Mouse (Mus musculus): ENCODE measurements around the gene Bpi. TPM values are rescaled to one million over a fixed set of nuclear protein-coding genes. Genes with fewer than 3 reads are reported as not detected.
A peak's percentile ranks its signal among the peaks of the same experiment; 100 is the strongest.

The Bpi gene
- polyA plus RNA-seq, 1 experiment from 2014 or later: not detected

GRCm38 (mm10) chr2:158241126-158241738 lies 16.7 kb upstream of the Bpi start:
- 73% methylated on average over 5 of the region's 5 CpGs for WGBS
- Histone ChIP-seq H3K9ac (no peak overlapping the region), H3K4me3 (ENCODE audit: low read depth, low read length) (no peak overlapping the region), H3K9me3 (ENCODE audit: low read depth, low read length) (no peaks in the 10 kb centered on the region), H3K27ac (ENCODE audit: low read depth) (no peak overlapping the region), H3K4me1 (ENCODE audit: insufficient read depth) (peaks cover 4% of the 10 kb centered on the region; the same call in 1 of the 2 replicates), H3K4me2 (no peak overlapping the region), H3K27me3 (ENCODE audit: insufficient read depth, low read length) (no peaks in the 10 kb centered on the region), H3K36me3 (ENCODE audit: insufficient read depth) (no peaks in the 10 kb centered on the region)
- ATAC-seq (ENCODE audit: insufficient read depth) (no peak), DNase-seq (no peak)
- TF ChIP-seq CTCF (IDR thresholded peaks at IDR 0.05; ENCODE audit: low read depth): no peak

- H3K4me1 ChIP-seq (ENCODE audit: insufficient read depth): peaks cover 4% of the 10 kb centered on the region; the same call in 1 of the 2 replicates
- H3K9me3 ChIP-seq (ENCODE audit: low read depth, low read length): no peaks in the 10 kb centered on the region
- no peaks in the 10 kb centered on the region for H3K36me3 ChIP-seq (ENCODE audit: insufficient read depth)
- no peak overlapping the region for H3K4me2 ChIP-seq
- no peaks in the 10 kb centered on the region for H3K27me3 ChIP-seq (ENCODE audit: insufficient read depth, low read length)
- H3K27ac ChIP-seq (ENCODE audit: low read depth): no peak overlapping the region; the same call in 1 of the 2 replicates
- TF ChIP-seq CTCF (IDR thresholded peaks at IDR 0.05; ENCODE audit: low read depth): no peak
- ATAC-seq (ENCODE audit: insufficient read depth) (peak; percentile 23; the same call in 1 of the 2 replicates), DNase-seq (peak; percentile 70)
- no peak overlapping the region for H3K4me3 ChIP-seq (ENCODE audit: low read depth, low read length)
- no peak overlapping the region for H3K9ac ChIP-seq
- WGBS: 77% methylated on average over 18 of the region's 18 CpGs
Measured at GRCm38 (mm10) chr2:158242170-158242896, 15.6 kb upstream of the Bpi start.

GRCm38 (mm10) chr2:158243129-158243870 lies 14.6 kb upstream of the Bpi start:
- Histone ChIP-seq H3K27me3 (ENCODE audit: insufficient read depth, low read length) (no peaks in the 10 kb centered on the region), H3K4me1 (ENCODE audit: insufficient read depth) (peaks cover 5% of the 10 kb centered on the region; the same call in 1 of the 2 replicates), H3K4me3 (ENCODE audit: low read depth, low read length) (no peak overlapping the region), H3K9ac (no peak overlapping the region), H3K27ac (ENCODE audit: low read depth) (peak overlapping the region; percentile 18; the same call in 1 of the 2 replicates), H3K4me2 (no peak overlapping the region), H3K9me3 (ENCODE audit: low read depth, low read length) (no peaks in the 10 kb centered on the region), H3K36me3 (ENCODE audit: insufficient read depth) (no peaks in the 10 kb centered on the region)
- ATAC-seq (ENCODE audit: insufficient read depth): peak; percentile 43; the same call in 1 of the 2 replicates
- DNase-seq: peak; percentile 63
- no peak for TF ChIP-seq CTCF (IDR thresholded peaks at IDR 0.05; ENCODE audit: low read depth)
- WGBS: 63% methylated on average over 18 of the region's 18 CpGs

- H3K4me1 ChIP-seq (ENCODE audit: insufficient read depth): peaks cover 7% of the 10 kb centered on the region; the same call in 1 of the 2 replicates
- no peak overlapping the region for H3K4me2 ChIP-seq
- no peak overlapping the region for H3K4me3 ChIP-seq (ENCODE audit: low read depth, low read length)
- no peak for ATAC-seq (ENCODE audit: insufficient read depth)
- no peaks in the 10 kb centered on the region for H3K27me3 ChIP-seq (ENCODE audit: insufficient read depth, low read length)
- H3K9ac ChIP-seq: no peak overlapping the region
- peak; percentile 5 for DNase-seq
- no peaks in the 10 kb centered on the region for H3K9me3 ChIP-seq (ENCODE audit: low read depth, low read length)
- no peak for TF ChIP-seq CTCF (IDR thresholded peaks at IDR 0.05; ENCODE audit: low read depth)
- H3K36me3 ChIP-seq (ENCODE audit: insufficient read depth): no peaks in the 10 kb centered on the region
- 69% methylated on average over 4 of the region's 4 CpGs for WGBS
- H3K27ac ChIP-seq (ENCODE audit: low read depth): no peak overlapping the region
Measured at GRCm38 (mm10) chr2:158245072-158245817, 12.6 kb upstream of the Bpi start.

GRCm38 (mm10) chr2:158247852-158248251 lies 10.0 kb upstream of the Bpi start:
- no peak overlapping the region for H3K4me2 ChIP-seq
- no peak overlapping the region for H3K27ac ChIP-seq (ENCODE audit: low read depth)
- no peak overlapping the region for H3K9ac ChIP-seq
- H3K4me1 ChIP-seq (ENCODE audit: insufficient read depth): peaks cover 7% of the 10 kb centered on the region; the same call in 1 of the 2 replicates
- H3K36me3 ChIP-seq (ENCODE audit: insufficient read depth): no peaks in the 10 kb centered on the region
- DNase-seq (no peak), ATAC-seq (ENCODE audit: insufficient read depth) (no peak)
- H3K27me3 ChIP-seq (ENCODE audit: insufficient read depth, low read length): no peaks in the 10 kb centered on the region
- 69% methylated on average over 6 of the region's 6 CpGs for WGBS
- no peaks in the 10 kb centered on the region for H3K9me3 ChIP-seq (ENCODE audit: low read depth, low read length)
- no peak overlapping the region for H3K4me3 ChIP-seq (ENCODE audit: low read depth, low read length)
- no peak for TF ChIP-seq CTCF (IDR thresholded peaks at IDR 0.05; ENCODE audit: low read depth)

- no peak overlapping the region for H3K4me3 ChIP-seq (ENCODE audit: low read depth, low read length)
- no peaks in the 10 kb centered on the region for H3K27me3 ChIP-seq (ENCODE audit: insufficient read depth, low read length)
- 15% methylated on average over 7 of the region's 7 CpGs for WGBS
- ATAC-seq (ENCODE audit: insufficient read depth) (peak; percentile 62; the same call in 1 of the 2 replicates), DNase-seq (peak; percentile 72)
- H3K4me2 ChIP-seq: no peak overlapping the region
- peaks cover 7% of the 10 kb centered on the region; the same call in 1 of the 2 replicates for H3K4me1 ChIP-seq (ENCODE audit: insufficient read depth)
- H3K9ac ChIP-seq: no peak overlapping the region
- no peaks in the 10 kb centered on the region for H3K9me3 ChIP-seq (ENCODE audit: low read depth, low read length)
- TF ChIP-seq CTCF (IDR thresholded peaks at IDR 0.05; ENCODE audit: low read depth): no peak
- H3K36me3 ChIP-seq (ENCODE audit: insufficient read depth): no peaks in the 10 kb centered on the region
- H3K27ac ChIP-seq (ENCODE audit: low read depth): no peak overlapping the region
Measured at GRCm38 (mm10) chr2:158248318-158248717, 9.6 kb upstream of the Bpi start.
